8 mouse cellular contexts compared by ENCODE assay signal in genomic region chr6:87589718-87590393, GRCm38 (mm10). TPM values are rescaled to one million over a fixed set of nuclear protein-coding genes. Genes with fewer than 3 reads are reported as not detected.
DNase-seq lines count a peak whose midpoint lies in the region; ATAC-seq and TF ChIP-seq lines count a peak whose summit lies in the region.

No protein-coding gene starts in this region.

- ATAC-seq in lung, postnatal 0 days = peak; percentile 26
- ATAC-seq in forebrain, postnatal 0 days = no peak
- ATAC-seq in liver, postnatal 0 days = peak; percentile 69

- H3K4me2 ChIP-seq in lung, postnatal 0 days (replicated peaks; ENCODE audit: low read depth, low read length) = peak overlapping the region; percentile 84
- peak overlapping the region; percentile 93 for H3K4me2 ChIP-seq in forebrain, postnatal 0 days (ENCODE audit: low read depth)
- peak overlapping the region; percentile 81 for H3K4me2 ChIP-seq in liver, postnatal 0 days (ENCODE audit: low read depth, low read length)

- H3K36me3 ChIP-seq in lung, postnatal 0 days (ENCODE audit: insufficient read depth, low read length) = no peaks in the 10 kb centered on the region
- H3K36me3 ChIP-seq in forebrain, postnatal 0 days (ENCODE audit: insufficient read depth) = no peaks in the 10 kb centered on the region
- H3K36me3 ChIP-seq in liver, postnatal 0 days (replicated peaks; ENCODE audit: insufficient read depth, low read length) = no peaks in the 10 kb centered on the region

- WGBS in lung, postnatal 0 days = 16% methylated on average over 12 of the region's 12 CpGs
- 15% methylated on average over 12 of the region's 12 CpGs for WGBS in forebrain, postnatal 0 days
- 19% methylated on average over 12 of the region's 12 CpGs for WGBS in liver, postnatal 0 days (ENCODE audit: insufficient replicate concordance)

- TF ChIP-seq CTCF in lung, postnatal 0 days (IDR thresholded peaks at IDR 0.05) = no peak
- TF ChIP-seq CTCF in forebrain, postnatal 0 days (IDR thresholded peaks at IDR 0.05; ENCODE audit: low read depth) = no peak
- no peak for TF ChIP-seq CTCF in liver, postnatal 0 days (IDR thresholded peaks at IDR 0.05; ENCODE audit: low read depth)

- H3K9me3 ChIP-seq in lung, postnatal 0 days (ENCODE audit: low read length) = no peaks in the 10 kb centered on the region
- no peaks in the 10 kb centered on the region for H3K9me3 ChIP-seq in forebrain, postnatal 0 days (ENCODE audit: low read length)
- H3K9me3 ChIP-seq in liver, postnatal 0 days (ENCODE audit: low read length) = no peaks in the 10 kb centered on the region

- no peak for TF ChIP-seq EP300 in lung, postnatal 0 days (IDR thresholded peaks at IDR 0.05)
- TF ChIP-seq EP300 in liver, postnatal 0 days (IDR thresholded peaks at IDR 0.05; ENCODE audit: low read depth) = peak; percentile 30; the same call in 1 of the 2 replicates

- H3K27ac ChIP-seq in lung, postnatal 0 days (ENCODE audit: low read length) = no peak overlapping the region
- H3K27ac ChIP-seq in forebrain, postnatal 0 days (ENCODE audit: low read depth, low read length) = no peak overlapping the region
- 0 out of 2 replicates have a peak overlapping the region, but pooled peaks have one; percentile 1 for H3K27ac ChIP-seq in liver, postnatal 0 days (ENCODE audit: low read depth)

- no peaks in the 10 kb centered on the region for H3K27me3 ChIP-seq in lung, postnatal 0 days (replicated peaks; ENCODE audit: insufficient read depth, low read length)
- H3K27me3 ChIP-seq in forebrain, postnatal 0 days (ENCODE audit: insufficient read depth, low read length) = no peaks in the 10 kb centered on the region
- H3K27me3 ChIP-seq in liver, postnatal 0 days (ENCODE audit: insufficient read depth, low read length) = peaks cover 11% of the 10 kb centered on the region

- H3K4me3 ChIP-seq in lung, postnatal 0 days (ENCODE audit: low read depth, low read length) = peak overlapping the region; percentile 42
- peak overlapping the region; percentile 51 for H3K4me3 ChIP-seq in forebrain, postnatal 0 days (ENCODE audit: low read depth, low read length)
- peak overlapping the region; percentile 50 for H3K4me3 ChIP-seq in liver, postnatal 0 days (ENCODE audit: low read depth, low read length)

- H3K4me1 ChIP-seq in lung, postnatal 0 days (ENCODE audit: insufficient read depth, low read depth, low read length) = no peaks in the 10 kb centered on the region
- peaks cover 4% of the 10 kb centered on the region; the same call in 1 of the 2 replicates for H3K4me1 ChIP-seq in forebrain, postnatal 0 days (ENCODE audit: insufficient read depth)
- peaks cover 18% of the 10 kb centered on the region for H3K4me1 ChIP-seq in liver, postnatal 0 days (ENCODE audit: insufficient read depth)

- no peak overlapping the region for H3K9ac ChIP-seq in lung, postnatal 0 days (replicated peaks; ENCODE audit: low read depth)
- peak overlapping the region; percentile 51 for H3K9ac ChIP-seq in forebrain, postnatal 0 days
- H3K9ac ChIP-seq in liver, postnatal 0 days (replicated peaks) = peak overlapping the region; percentile 62

- DNase-seq in lung, postnatal 0 days (ENCODE audit: low spot score) = no peak
- no peak for DNase-seq in lung, postnatal 36 days
- no peak for DNase-seq in forebrain, postnatal 0 days
- DNase-seq in liver, postnatal 0 days = no peak
- DNase-seq in testis, postnatal 10 days (ENCODE audit: low spot score) = peak; percentile 31
- no peak for DNase-seq in layer of hippocampus, adult 11-12 months (ENCODE audit: low spot score)
- no peak for DNase-seq in cerebellum, postnatal 14 days
- DNase-seq in kidney, adult 9 months = no peak

RNA-seq across cellular contexts. Expression of gene Prokr1, which starts 0.7 kb away (rescaled TPM):
- polyA plus RNA-seq in lung, postnatal 0 days (2015; fragmentation: Nextera tagmentation; extraction: Ambion mirVana) = 0.41 and 0.52 TPM in 2 replicates
- total RNA-seq in forebrain, postnatal 0 days (2014; rRNA removed) = 2.5 and 3.1 TPM in 2 replicates
- 1.1 and 1.6 TPM in 2 replicates for polyA plus RNA-seq in forebrain, postnatal 0 days (2015; fragmentation: Nextera tagmentation; extraction: Ambion mirVana)
- polyA plus RNA-seq in liver, postnatal 0 days (2015; fragmentation: Nextera tagmentation; extraction: Ambion mirVana) = 1.1 and 1.6 TPM in 2 replicates

RNA-seq across cellular contexts. Expression of gene Arhgap25, which starts 56.8 kb away (rescaled TPM):
- 9.9 and 10.2 TPM in 2 replicates for polyA plus RNA-seq in lung, postnatal 0 days (2015; fragmentation: Nextera tagmentation; extraction: Ambion mirVana)
- 2.7 and 3.3 TPM in 2 replicates for total RNA-seq in forebrain, postnatal 0 days (2014; rRNA removed)
- 1.6 and 2.2 TPM in 2 replicates for polyA plus RNA-seq in forebrain, postnatal 0 days (2015; fragmentation: Nextera tagmentation; extraction: Ambion mirVana)
- 6.0 TPM in 2 replicates for polyA plus RNA-seq in liver, postnatal 0 days (2015; fragmentation: Nextera tagmentation; extraction: Ambion mirVana)
